ENCODE assay signal across 19 mouse cellular contexts in genomic region chr9:50089916-50090315, GRCm38 (mm10).
DNase-seq lines count a peak whose midpoint lies in the region; TF ChIP-seq lines count a peak whose summit lies in the region.
"Had no signal": no experiment of that assay in that cellular context is flagged by ENCODE, and none has a peak within 500 bp of the region (broad histone marks: within the 10 kb centered on the region; RNA-seq: fewer than 3 reads in every experiment).

No protein-coding gene starts in this region.

- in situ Hi-C loops in CH12.LX (cut with MboI; ENCODE audit: low pct_ligation_motif_present, low pct_unique_long_range_greater_than_20kb, low sequenced_read_pairs): no loop called here

- no peaks in the 10 kb centered on the region for H3K79me3 ChIP-seq in C2C12 (ENCODE audit: low read depth)

- H3K36me3 ChIP-seq in C2C12 (ENCODE audit: control insufficient read depth, insufficient read depth) (no peaks in the 10 kb centered on the region), CH12.LX (replicated peaks in 1 of 2; ENCODE audit: control insufficient read depth in 1 of 2, insufficient read depth in 1 of 2, low read length in 1 of 2) (no peaks in the 10 kb centered on the region)
- H3K36me3 ChIP-seq: embryonic facial prominence, embryonic 13.5 days; embryonic facial prominence, embryonic 15.5 days; forebrain, embryonic 10.5 days; forebrain, embryonic 12.5 days had no signal

- H3K79me2 ChIP-seq in C2C12 (ENCODE audit: control insufficient read depth, insufficient read depth): no peaks in the 10 kb centered on the region
- no peaks in the 10 kb centered on the region for H3K79me2 ChIP-seq in CH12.LX (replicated peaks; ENCODE audit: control insufficient read depth, extremely low read depth, insufficient read depth, poor library complexity, severe bottlenecking)

- H3K4me3 ChIP-seq in C2C12 (ENCODE audit: insufficient read depth, poor library complexity, severe bottlenecking) (no peak overlapping the region), CH12.LX (replicated peaks in 1 of 3; ENCODE audit: low read depth in 2 of 3, low read length in 2 of 3, poor library complexity in 1 of 3) (no peak overlapping the region)
- H3K4me3 ChIP-seq: embryonic facial prominence, embryonic 13.5 days; embryonic facial prominence, embryonic 15.5 days; erythroblast, embryonic 14.5 days; forebrain, embryonic 10.5 days; forebrain, embryonic 12.5 days had no signal

- no peak for TF ChIP-seq RAD21 in CH12.LX (IDR thresholded peaks at IDR 0.05; ENCODE audit: low read depth, low read length)

- no peak overlapping the region for H3K27ac ChIP-seq in CH12.LX (ENCODE audit: insufficient read depth, low read depth)
- H3K27ac ChIP-seq: embryonic facial prominence, embryonic 13.5 days; embryonic facial prominence, embryonic 15.5 days; forebrain, embryonic 10.5 days; forebrain, embryonic 12.5 days had no signal

- no peak overlapping the region for H3ac ChIP-seq in C2C12 (ENCODE audit: control insufficient read depth, insufficient read length, low read depth)

- TF ChIP-seq CTCF in C2C12 (IDR thresholded peaks at IDR 0.05; ENCODE audit: control insufficient read depth, insufficient read depth, insufficient read length) (no peak), CH12.LX (conservative IDR thresholded peaks at IDR 0.05 in 1 of 2, IDR thresholded peaks at IDR 0.05 in 1 of 2; ENCODE audit: low read depth in 2 of 2, low read length in 2 of 2) (no peak)

- DNase-seq in CH12.LX (ENCODE audit: extremely low read depth): peak; percentile 2
- peak; percentile 12 for DNase-seq in MN1 (ENCODE audit: low spot score)
- DNase-seq in layer of hippocampus, adult 9-10 months (ENCODE audit: low spot score): no peak
- DNase-seq in lung, postnatal 14 days: no peak
- DNase-seq: adrenal gland, postnatal 10 days; adrenal gland, postnatal 25 days; cerebellum, adult 11 months; cerebellum, adult 18-20 months; cerebellum, adult 8-10 months; cerebellum, adult 9-11 months; cerebellum, postnatal 14 days; cerebellum, postnatal 36 days; embryo, embryonic 11 days had no signal

- H3K27me3 ChIP-seq in C2C12 (ENCODE audit: control insufficient read depth, insufficient read depth, insufficient read length) (no peaks in the 10 kb centered on the region), CH12.LX (replicated peaks) (no peaks in the 10 kb centered on the region)
- H3K27me3 ChIP-seq: embryonic facial prominence, embryonic 13.5 days; embryonic facial prominence, embryonic 15.5 days; forebrain, embryonic 12.5 days had no signal

- dilution Hi-C loops in CH12.LX (cut with MboI; ENCODE audit: extremely low pct_ligation_motif_present, extremely low pct_unique_long_range_greater_than_20kb, low sequenced_read_pairs): no loop called here

- no peaks in the 10 kb centered on the region for H3K9me3 ChIP-seq in CH12.LX (replicated peaks; ENCODE audit: low read length)
- H3K9me3 ChIP-seq: embryonic facial prominence, embryonic 13.5 days; embryonic facial prominence, embryonic 15.5 days; forebrain, embryonic 10.5 days; forebrain, embryonic 12.5 days had no signal

- H3K9ac ChIP-seq in CH12.LX (ENCODE audit: insufficient read depth, low read depth): no peak overlapping the region
- H3K9ac ChIP-seq: embryonic facial prominence, embryonic 13.5 days; embryonic facial prominence, embryonic 15.5 days; forebrain, embryonic 12.5 days had no signal

- H3K4me2 ChIP-seq in CH12.LX (ENCODE audit: insufficient read depth, low read depth, poor library complexity, severe bottlenecking): peak overlapping the region; percentile 38; the same call in 1 of the 2 replicates
- H3K4me2 ChIP-seq: embryonic facial prominence, embryonic 13.5 days; embryonic facial prominence, embryonic 15.5 days; forebrain, embryonic 12.5 days had no signal

- TF ChIP-seq EP300 in CH12.LX (IDR thresholded peaks at IDR 0.05; ENCODE audit: low read length): no peak

- H3K4me1 ChIP-seq in CH12.LX (ENCODE audit: control insufficient read depth in 1 of 2, insufficient read depth in 2 of 2): peaks cover 0 to 13% of the 10 kb centered on the region in 2 experiments; a peak in 2 of 4 replicates
- H3K4me1 ChIP-seq: embryonic facial prominence, embryonic 13.5 days; embryonic facial prominence, embryonic 15.5 days; forebrain, embryonic 10.5 days; forebrain, embryonic 12.5 days had no signal

- no peak for TF ChIP-seq POLR2A in CH12.LX (IDR thresholded peaks at IDR 0.05; ENCODE audit: low read depth, low read length)

TF ChIP-seq in C2C12, 6 proteins besides CTCF, POLR2A, EP300 and RAD21:
- TF ChIP-seq MYOG (IDR thresholded peaks at IDR 0.05; ENCODE audit: control insufficient read depth, extremely low read depth, insufficient read length) (no peak), USF1 (IDR thresholded peaks at IDR 0.05; ENCODE audit: low read depth) (peak; percentile 42)

TF ChIP-seq in CH12.LX, 34 proteins besides CTCF, POLR2A, EP300 and RAD21:
- TF ChIP-seq E2F4 (IDR thresholded peaks at IDR 0.05; ENCODE audit: insufficient replicate concordance, low read depth, low read length) (no peak), ZKSCAN1 (IDR thresholded peaks at IDR 0.05; ENCODE audit: borderline replicate concordance, low read depth, low read length) (no peak), MAX (IDR thresholded peaks at IDR 0.05; ENCODE audit: low read length) (peak; percentile 18; the same call in 1 of the 2 replicates), MXI1 (IDR thresholded peaks at IDR 0.05; ENCODE audit: low read depth, low read length) (no peak), NELFE (IDR thresholded peaks at IDR 0.05; ENCODE audit: low read depth, low read length) (no peak), USF2 (conservative IDR thresholded peaks at IDR 0.05; ENCODE audit: low read depth, low read length) (peak; percentile 59), BHLHE40 (IDR thresholded peaks at IDR 0.05; ENCODE audit: low read depth, low read length) (0 out of 2 replicates have a peak, but pooled peaks have one; percentile 16), ZNF384 (IDR thresholded peaks at IDR 0.05; ENCODE audit: low read depth, low read length) (no peak), USF1 (IDR thresholded peaks at IDR 0.05; ENCODE audit: low read depth, low read length) (peak; percentile 62), TBP (conservative IDR thresholded peaks at IDR 0.05; ENCODE audit: low read depth, low read length) (no peak), TCF12 (IDR thresholded peaks at IDR 0.05; ENCODE audit: low read depth, low read length) (no peak)

Comparison
In these comparisons a context has a peak if more than half of its experiments do, and no peak if none do; other contexts are left out.
1. DNase-seq: peak in CH12.LX (single experiment) and MN1 (single experiment); none in layer of hippocampus, adult 9-10 months (single experiment) and lung, postnatal 14 days (single experiment).